15 mouse cellular contexts compared by ENCODE assay signal in the genomic region with DNA sequence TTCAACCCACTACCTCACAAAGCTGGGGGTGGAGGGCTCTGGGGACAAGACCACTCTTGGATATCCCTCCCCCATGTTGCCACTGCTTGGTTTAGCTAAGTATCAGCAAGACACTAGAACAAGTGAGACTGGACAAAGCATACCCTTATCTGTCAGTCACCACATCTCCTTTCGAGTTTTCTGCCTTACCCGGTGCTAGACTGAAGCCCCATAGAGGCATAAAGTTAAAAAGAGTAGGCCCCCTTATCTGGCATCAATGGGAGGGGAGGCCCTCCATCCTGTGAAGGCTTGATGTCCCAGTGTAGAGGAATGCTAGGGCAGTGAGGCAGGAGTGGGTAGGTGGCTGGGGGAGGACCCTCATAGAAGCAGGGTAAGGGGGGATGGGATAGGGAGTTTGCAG.
"Had no signal": no experiment of that assay in that cellular context is flagged by ENCODE, and none has a peak within 500 bp of the region (broad histone marks: within the 10 kb centered on the region; RNA-seq: fewer than 3 reads in every experiment).

No protein-coding gene starts in this region.

- H3K4me2 ChIP-seq: neural tube, embryonic 15.5 days; stomach, embryonic 15.5 days had no signal

- H3K27me3 ChIP-seq: neural tube, embryonic 15.5 days; stomach, embryonic 15.5 days had no signal

- DNase-seq: retina, postnatal 1 day; right cerebral cortex, adult 18-20 months; right cerebral cortex, postnatal 14 days; right cerebral cortex, postnatal 25 days; right cerebral cortex, postnatal 4 days; spleen, adult 18-20 months; thymus, adult 18-20 months; thymus, adult 2 months; thymus, postnatal 14 days; thymus, postnatal 25 days; thymus, postnatal 36 days; thymus, postnatal 4 days had no signal

- H3K9me3 ChIP-seq: neural tube, embryonic 15.5 days; stomach, embryonic 15.5 days had no signal

- H3K36me3 ChIP-seq: neural tube, embryonic 15.5 days; stomach, embryonic 15.5 days had no signal

- H3K27ac ChIP-seq: neural tube, embryonic 15.5 days; stomach, embryonic 15.5 days; stomach, postnatal 0 days had no signal

- H3K9ac ChIP-seq: neural tube, embryonic 15.5 days; stomach, embryonic 15.5 days had no signal

- H3K4me3 ChIP-seq: neural tube, embryonic 15.5 days; stomach, embryonic 15.5 days had no signal
